Mouse (Mus musculus) heart, embryonic 16.5 days (tissue): ENCODE data around the gene Cpox. TPM values are rescaled to one million over a fixed set of nuclear protein-coding genes. Genes with fewer than 3 reads are reported as not detected.

ENCODE experiments used
- ATAC-seq: fragments of 200-750 bp; cut with Nextera tagmentation; replicated peaks from 2 replicates; pipeline ENCODE4 v1.8.0; 2017; ENCODE audit warnings: moderate number of reproducible peaks; ENCODE audit not compliant: insufficient read depth, low FRiP score; ENCODE audit errors: extremely low read depth
- H3K27ac ChIP-seq: fragments of 300-500 bp; sonication (generic); 2 replicates; pipeline ENCODE4 v1.5.1; 2014; ENCODE audit warnings: mild to moderate bottlenecking, low read length, control low read depth, moderate library complexity
- H3K27me3 ChIP-seq: fragments of 300-500 bp; sonication (generic); 2 replicates; pipeline ENCODE4 v1.6.1; 2014; ENCODE audit warnings: low read length, mixed read lengths; ENCODE audit not compliant: control insufficient read depth, insufficient read depth
- H3K36me3 ChIP-seq: fragments of 300-500 bp; sonication (generic); 2 replicates; pipeline ENCODE4 v1.6.1; 2014; ENCODE audit not compliant: control insufficient read depth, insufficient read depth
- H3K4me1 ChIP-seq: fragments of 300-500 bp; sonication (generic); 2 replicates; pipeline ENCODE4 v1.6.1; 2014; ENCODE audit warnings: low read length, mixed read lengths; ENCODE audit not compliant: control insufficient read depth, insufficient read depth
- H3K4me2 ChIP-seq: fragments of 300-500 bp; sonication (generic); 2 replicates; pipeline ENCODE4 v1.6.1; 2014; ENCODE audit warnings: low read depth, mild to moderate bottlenecking, control low read depth, low read length
- H3K4me3 ChIP-seq: fragments of 300-500 bp; sonication (generic); 2 replicates; pipeline ENCODE4 v1.5.1; 2014; ENCODE audit warnings: mild to moderate bottlenecking, control low read depth, low read length
- H3K9ac ChIP-seq: fragments of 300-500 bp; sonication (generic); 2 replicates; pipeline ENCODE4 v1.6.1; 2014; ENCODE audit warnings: low read length, control low read depth
- H3K9me3 ChIP-seq: fragments of 300-500 bp; sonication (generic); replicated peaks from 2 replicates; pipeline ENCODE4 v1.6.1; 2016; ENCODE audit warnings: low read length; ENCODE audit not compliant: control insufficient read depth
- WGBS: fragments of 180-500 bp; shearing (Covaris S2); extraction: QIAGEN DNeasy Blood & Tissue Kit; methylation state at CpG from one replicate; pipeline ENCODE4 v1.1.7; 2014; 5-methylcytosine and 5-hydroxymethylcytosine counted together
- polyA plus RNA-seq: library from polyadenylated mRNA; unstranded; fragments of >200 nt; fragmentation: Nextera tagmentation; extraction: Ambion mirVana; gene quantifications from 2 replicates; pipeline ENCODE4 v1.2.1, GENCODE M21; 2015

Cpox gene
- polyA plus RNA-seq, 1 experiment from 2014 or later: 37.1 TPM

DNA sequence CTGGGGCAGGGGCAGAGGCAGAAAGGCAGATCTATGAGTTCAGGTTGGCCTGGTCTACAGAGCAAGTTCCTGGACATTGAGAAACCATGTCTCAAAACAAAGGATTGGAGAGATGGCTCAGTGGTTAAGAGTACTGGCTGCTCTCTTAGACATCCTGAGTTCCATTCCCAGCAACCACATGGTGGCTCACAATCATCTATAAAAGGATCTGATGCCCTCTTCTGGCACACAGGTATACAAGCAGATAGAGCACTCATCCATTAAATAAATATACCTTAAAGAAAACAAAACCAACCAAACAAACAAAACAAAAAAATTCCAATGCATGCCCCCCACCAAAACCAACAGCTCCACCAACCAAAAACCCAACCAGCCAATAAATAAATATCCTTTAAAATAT, 14.4 kb downstream of the Cpox start:
- H3K27me3 ChIP-seq: no peaks in the 10 kb centered on the region
- ATAC-seq: no peak

DNA sequence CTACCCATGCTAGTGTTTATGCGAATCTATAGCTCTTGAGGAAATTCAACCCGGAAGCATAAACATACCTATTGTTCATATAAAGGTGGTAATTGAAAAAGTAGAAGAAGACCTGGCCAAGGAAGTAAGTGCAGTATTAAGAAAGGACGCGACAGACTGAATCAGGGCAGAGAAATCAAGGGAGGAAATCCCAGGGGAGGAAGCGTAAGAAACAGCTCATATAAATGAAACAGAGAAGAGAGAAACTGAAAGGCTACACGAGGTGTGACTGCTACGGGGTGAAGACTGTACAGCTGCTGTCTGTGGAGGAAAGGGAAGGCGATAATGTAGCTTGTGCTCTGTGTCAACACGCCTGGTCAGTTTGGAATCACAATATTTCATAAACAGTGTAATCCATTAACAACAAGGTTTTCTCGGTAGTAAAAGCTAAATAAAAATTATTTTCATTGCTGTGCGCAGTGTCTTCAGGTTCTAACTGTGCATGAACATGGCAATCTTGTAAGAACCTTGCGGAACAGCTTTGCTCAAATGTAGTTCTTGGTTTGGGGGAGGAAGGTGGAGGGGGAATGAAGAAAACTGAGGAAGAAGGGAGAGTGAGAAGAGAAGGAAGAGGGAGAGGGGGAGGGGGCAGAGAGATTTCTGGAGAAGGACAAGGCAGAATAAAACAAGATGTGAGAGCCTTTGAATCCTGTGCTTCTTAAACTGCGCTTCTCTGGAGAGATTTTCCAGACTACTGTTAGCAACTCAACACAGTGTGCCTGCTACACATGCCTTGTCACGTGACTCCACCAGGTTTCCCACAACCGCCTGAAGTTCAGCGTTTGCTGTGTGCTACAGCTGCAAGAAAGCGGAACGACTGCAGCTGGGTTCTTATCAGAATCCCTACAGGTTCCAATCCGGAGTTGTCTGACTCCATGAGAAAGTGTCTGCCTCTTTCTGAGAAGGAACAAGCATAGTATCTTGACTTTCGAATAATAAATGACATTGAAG, 15.8 kb downstream of the Cpox start:
- 0 out of 2 replicates have a peak overlapping the region, but pooled peaks have one; percentile 14 for H3K27ac ChIP-seq
- peak; percentile 68; the same call in 1 of the 2 replicates for ATAC-seq
- 47% methylated on average over 20 of the region's 20 CpGs for WGBS
- H3K36me3 ChIP-seq: peaks cover 9% of the 10 kb centered on the region; the same call in 1 of the 2 replicates
- H3K9me3 ChIP-seq: no peaks in the 10 kb centered on the region
- H3K4me1 ChIP-seq: peaks cover 4% of the 10 kb centered on the region
- H3K4me2 ChIP-seq: peak overlapping the region; percentile 49
- H3K27me3 ChIP-seq: no peaks in the 10 kb centered on the region
- H3K9ac ChIP-seq: peak overlapping the region; percentile 3; the same call in 1 of the 2 replicates
- H3K4me3 ChIP-seq: peak overlapping the region; percentile 23

More for the DNA sequence above, 14.4 kb downstream of the Cpox start:
- Histone ChIP-seq H3K36me3 (peaks cover 14% of the 10 kb centered on the region; the same call in 1 of the 2 replicates), H3K9me3 (no peaks in the 10 kb centered on the region), H3K4me3 (no peak overlapping the region), H3K27ac (no peak overlapping the region), H3K4me1 (peaks cover 4% of the 10 kb centered on the region), H3K4me2 (no peak overlapping the region), H3K9ac (no peak overlapping the region)

DNA sequence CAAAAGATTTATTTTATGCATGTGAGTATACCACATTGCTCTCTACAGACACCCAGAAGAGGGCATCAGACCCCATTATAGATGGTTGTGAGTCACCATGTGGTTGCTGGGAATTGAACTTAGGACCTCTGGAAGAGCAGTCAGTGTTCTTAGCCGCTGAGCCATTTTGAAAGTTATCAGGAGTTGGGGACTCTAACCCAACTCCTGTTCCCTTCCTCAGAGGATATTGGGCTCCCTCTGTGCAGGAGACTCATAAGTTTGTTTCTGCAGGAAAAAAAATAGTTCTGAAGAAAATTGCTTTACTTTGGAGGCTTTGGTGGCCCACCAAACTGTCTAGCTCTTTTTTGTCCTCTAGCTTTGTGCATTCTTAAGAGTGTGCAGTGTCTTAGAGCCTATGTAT, 18.4 kb downstream of the Cpox start:
- Histone ChIP-seq H3K9me3 (no peaks in the 10 kb centered on the region), H3K36me3 (no peaks in the 10 kb centered on the region), H3K27ac (no peak overlapping the region), H3K27me3 (no peaks in the 10 kb centered on the region), H3K4me1 (peaks cover 4% of the 10 kb centered on the region), H3K4me2 (no peak overlapping the region), H3K4me3 (no peak overlapping the region), H3K9ac (no peak overlapping the region)
- WGBS: 93% methylated on average over 1 of the region's 1 CpGs
- ATAC-seq: no peak

DNA sequence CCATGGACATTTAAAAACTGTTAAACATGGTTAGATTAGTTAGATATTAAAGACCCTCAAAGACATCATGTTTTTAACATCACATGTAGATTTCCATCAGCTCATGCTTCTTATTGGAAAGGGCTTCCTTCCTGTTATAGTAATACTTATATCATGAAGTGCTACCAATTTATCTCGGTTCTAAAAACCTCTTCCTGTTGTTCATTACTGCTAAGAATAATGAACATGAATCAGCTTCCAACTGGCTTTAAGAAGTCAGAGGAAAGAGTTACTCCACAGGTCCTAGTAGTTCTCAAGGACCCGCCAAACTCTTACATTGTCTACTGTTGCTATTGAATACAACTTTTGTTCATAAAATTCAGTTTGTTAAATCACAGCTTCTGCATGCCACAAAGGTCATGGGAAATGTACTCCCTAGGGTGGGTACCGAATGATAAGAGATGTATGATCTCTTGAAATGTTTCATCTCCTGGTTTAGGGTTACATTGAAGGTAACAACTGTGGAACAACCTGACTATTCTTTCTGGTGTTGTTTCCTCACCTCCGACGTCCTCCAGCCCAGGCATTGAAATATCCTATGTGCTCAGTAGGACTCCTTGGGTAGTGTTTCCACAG, 19.6 kb downstream of the Cpox start:
- H3K9me3 ChIP-seq: no peaks in the 10 kb centered on the region
- WGBS: 70% methylated on average over 5 of the region's 5 CpGs
- ATAC-seq: no peak
- no peak overlapping the region for H3K27ac ChIP-seq
- peaks cover 4% of the 10 kb centered on the region for H3K4me1 ChIP-seq
- H3K4me3 ChIP-seq: no peak overlapping the region
- no peaks in the 10 kb centered on the region for H3K27me3 ChIP-seq
- no peak overlapping the region for H3K9ac ChIP-seq
- no peak overlapping the region for H3K4me2 ChIP-seq
- no peaks in the 10 kb centered on the region for H3K36me3 ChIP-seq

DNA sequence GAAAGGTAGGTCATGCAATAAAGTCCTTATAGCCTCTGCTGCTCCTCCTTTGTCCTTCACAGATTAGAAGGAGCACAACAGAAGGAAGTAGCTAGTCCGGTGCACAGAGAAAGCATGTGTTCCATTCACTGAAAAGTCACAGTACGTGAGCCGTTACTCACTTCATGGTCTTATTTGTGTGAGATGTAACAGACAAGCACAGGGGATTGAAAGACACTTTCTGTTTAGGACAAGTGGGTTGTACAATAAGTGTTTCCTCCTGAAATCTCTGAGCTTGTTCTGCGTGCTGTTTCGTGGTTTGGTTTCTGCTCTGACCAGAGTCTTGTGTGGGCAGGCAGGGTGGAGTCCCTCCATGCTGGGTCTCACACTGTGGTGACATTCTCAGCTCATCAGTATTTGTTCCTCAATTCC, 20.2 kb downstream of the Cpox start:
- Histone ChIP-seq H3K4me1 (peaks cover 4% of the 10 kb centered on the region), H3K9me3 (no peaks in the 10 kb centered on the region), H3K27ac (no peak overlapping the region), H3K27me3 (no peaks in the 10 kb centered on the region), H3K4me2 (no peak overlapping the region), H3K9ac (no peak overlapping the region), H3K4me3 (no peak overlapping the region), H3K36me3 (no peaks in the 10 kb centered on the region)
- no peak for ATAC-seq
- WGBS: 74% methylated on average over 5 of the region's 5 CpGs

DNA sequence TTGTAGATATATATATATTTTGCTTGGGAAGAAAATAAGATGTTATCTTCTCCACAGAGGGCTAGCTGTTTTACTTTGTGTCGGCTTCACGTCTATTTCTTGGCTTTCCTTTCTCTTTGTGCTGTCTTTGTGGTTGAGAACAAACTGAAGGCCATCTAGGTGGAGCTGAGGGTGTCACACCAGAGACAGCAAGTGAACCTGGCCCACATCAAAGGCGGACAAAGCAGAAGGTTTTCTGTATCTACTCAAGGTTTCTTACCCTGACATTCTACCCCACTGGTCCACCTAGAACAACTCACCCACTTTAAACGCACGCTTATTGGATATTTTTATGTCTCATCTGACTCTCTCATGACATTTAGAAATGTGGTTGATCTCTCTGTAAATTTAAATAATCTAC, 24.0 kb downstream of the Cpox start:
- no peaks in the 10 kb centered on the region for H3K27me3 ChIP-seq
- H3K4me1 ChIP-seq: no peaks in the 10 kb centered on the region
- no peak for ATAC-seq
- H3K36me3 ChIP-seq: no peaks in the 10 kb centered on the region
- H3K4me3 ChIP-seq: no peak overlapping the region
- 85% methylated on average over 5 of the region's 5 CpGs for WGBS
- H3K9ac ChIP-seq: no peak overlapping the region
- H3K27ac ChIP-seq: no peak overlapping the region
- no peak overlapping the region for H3K4me2 ChIP-seq
- no peaks in the 10 kb centered on the region for H3K9me3 ChIP-seq

DNA sequence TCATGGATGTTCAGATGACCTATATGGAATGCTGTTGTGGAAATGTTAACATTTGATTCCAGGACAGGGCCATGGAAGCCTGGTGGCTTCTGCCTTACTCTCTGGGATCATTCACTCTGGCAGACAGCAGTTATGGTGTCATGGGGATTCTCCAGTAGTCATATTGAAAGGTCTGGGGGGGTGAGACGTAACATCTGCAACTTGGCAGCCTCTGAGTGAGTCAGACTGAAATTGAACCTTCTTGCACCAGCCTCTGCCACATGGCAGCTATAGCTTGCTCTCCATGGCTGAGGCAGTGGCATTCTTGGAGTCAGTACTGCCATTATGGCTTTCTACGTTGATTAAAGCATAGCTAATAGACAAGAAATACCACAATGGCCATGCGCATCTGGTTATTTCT, 26.7 kb downstream of the Cpox start:
- 84% methylated on average over 3 of the region's 3 CpGs for whole genome bisulfite sequencing
- H3K4me3 ChIP-seq: no peak overlapping the region

DNA sequence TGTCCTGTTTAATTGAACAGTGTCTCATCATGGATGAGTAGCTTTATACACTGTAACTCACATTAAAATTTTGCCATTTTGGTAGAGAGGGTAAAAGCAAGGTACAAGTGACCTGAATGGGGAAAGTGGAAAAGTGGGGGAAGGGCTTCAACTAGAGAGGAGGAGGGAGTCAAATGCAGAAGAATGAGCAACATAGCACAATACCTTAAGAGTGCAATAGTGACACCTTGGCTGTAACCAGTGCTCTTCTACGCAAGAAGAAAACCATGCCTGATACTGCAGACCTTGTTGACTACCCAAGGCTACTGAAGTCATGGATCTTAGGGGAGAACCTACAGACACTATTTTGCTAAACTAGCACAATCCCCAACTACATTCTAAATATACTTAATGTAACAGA, 27.2 kb downstream of the Cpox start:
- Histone ChIP-seq H3K27ac (no peak overlapping the region), H3K27me3 (no peaks in the 10 kb centered on the region), H3K9me3 (no peaks in the 10 kb centered on the region), H3K4me1 (no peaks in the 10 kb centered on the region), H3K4me2 (no peak overlapping the region), H3K9ac (no peak overlapping the region), H3K4me3 (no peak overlapping the region), H3K36me3 (no peaks in the 10 kb centered on the region)
- no peak for ATAC-seq
- WGBS: 95% methylated on average over 1 of the region's 1 CpGs

More for the DNA sequence above, 26.7 kb downstream of the Cpox start:
- ATAC-seq: no peak
- Histone ChIP-seq H3K9me3 (no peaks in the 10 kb centered on the region), H3K36me3 (no peaks in the 10 kb centered on the region), H3K4me1 (no peaks in the 10 kb centered on the region), H3K9ac (no peak overlapping the region), H3K4me2 (no peak overlapping the region), H3K27ac (no peak overlapping the region), H3K27me3 (no peaks in the 10 kb centered on the region)

DNA sequence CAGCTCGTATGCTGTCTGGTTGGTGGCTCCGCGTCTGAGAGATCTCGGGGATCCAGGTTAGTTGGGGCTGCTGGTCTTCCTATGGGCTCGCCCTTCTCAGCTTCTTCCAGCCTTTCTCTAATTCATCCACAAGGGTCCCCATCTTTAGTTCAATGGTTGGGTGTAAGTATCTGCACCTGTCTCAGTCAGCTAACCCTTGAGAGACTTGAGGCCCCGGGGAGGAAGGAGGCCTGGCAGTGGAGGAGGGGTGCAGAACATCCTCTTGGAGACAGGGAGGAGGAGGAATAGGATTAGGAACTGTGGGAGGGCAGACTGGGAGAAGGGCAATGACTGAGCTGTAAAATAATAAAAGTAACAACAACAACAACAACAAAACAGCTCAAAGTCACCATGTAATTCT, 30.1 kb downstream of the Cpox start:
- Histone ChIP-seq H3K9me3 (no peaks in the 10 kb centered on the region), H3K27me3 (no peaks in the 10 kb centered on the region), H3K36me3 (no peaks in the 10 kb centered on the region), H3K27ac (no peak overlapping the region), H3K9ac (no peak overlapping the region), H3K4me3 (no peak overlapping the region), H3K4me1 (peaks cover 11% of the 10 kb centered on the region), H3K4me2 (no peak overlapping the region)
- no peak for ATAC-seq
- 82% methylated on average over 6 of the region's 6 CpGs for WGBS
